Comparison of ENCODE assay signal across 8 mouse cellular contexts in genomic region chr7:141482531-141483024, GRCm38 (mm10). TPM values are rescaled to one million over a fixed set of nuclear protein-coding genes. Genes with fewer than 3 reads are reported as not detected.
DNase-seq lines count a peak whose midpoint lies in the region; ATAC-seq and TF ChIP-seq lines count a peak whose summit lies in the region.

No protein-coding gene starts in this region.

- WGBS in embryonic facial prominence, embryonic 15.5 days: 7% methylated on average over 11 of the region's 11 CpGs
- WGBS in intestine, embryonic 15.5 days: 13% methylated on average over 11 of the region's 11 CpGs
- 8% methylated on average over 11 of the region's 11 CpGs for WGBS in neural tube, embryonic 13.5 days

- H3K27ac ChIP-seq in left cerebral cortex, adult 2 months: no peak overlapping the region; the same call in 1 of the 2 replicates
- no peak overlapping the region for H3K27ac ChIP-seq in embryonic facial prominence, embryonic 15.5 days (replicated peaks)
- H3K27ac ChIP-seq in intestine, embryonic 15.5 days: no peak overlapping the region
- H3K27ac ChIP-seq in neural tube, embryonic 13.5 days (replicated peaks): peak overlapping the region; percentile 78

- DNase-seq in left cerebral cortex, adult 2 months (ENCODE audit: extremely low spot score in 1 of 2, low spot score in 2 of 2): no peak
- no peak for DNase-seq in left cerebral cortex, adult 11 months (ENCODE audit: low spot score)
- no peak for DNase-seq in thymus, postnatal 10 days (ENCODE audit: low spot score in 2 of 2)
- DNase-seq in layer of hippocampus, adult 9-10 months (ENCODE audit: low spot score): no peak
- DNase-seq in lung, postnatal 36 days: no peak

- no peaks in the 10 kb centered on the region for H3K9me3 ChIP-seq in embryonic facial prominence, embryonic 15.5 days (replicated peaks)
- no peaks in the 10 kb centered on the region for H3K9me3 ChIP-seq in intestine, embryonic 15.5 days
- no peaks in the 10 kb centered on the region for H3K9me3 ChIP-seq in neural tube, embryonic 13.5 days

- peak overlapping the region; percentile 91 for H3K4me2 ChIP-seq in embryonic facial prominence, embryonic 15.5 days (replicated peaks)
- H3K4me2 ChIP-seq in intestine, embryonic 15.5 days (replicated peaks): peak overlapping the region; percentile 99
- H3K4me2 ChIP-seq in neural tube, embryonic 13.5 days: peak overlapping the region; percentile 89

- intact Hi-C loops in left cerebral cortex, adult 2 months (cut with DNase I): no loop called here

- no peak for ATAC-seq in embryonic facial prominence, embryonic 15.5 days (ENCODE audit: insufficient number of reproducible peaks, low FRiP score, low TSS enrichment, low read depth)
- ATAC-seq in intestine, embryonic 15.5 days: no peak
- ATAC-seq in neural tube, embryonic 13.5 days (ENCODE audit: low read depth): peak; percentile 21

- H3K27me3 ChIP-seq in embryonic facial prominence, embryonic 15.5 days: peaks cover 25% of the 10 kb centered on the region
- peaks cover 11% of the 10 kb centered on the region for H3K27me3 ChIP-seq in intestine, embryonic 15.5 days (replicated peaks)
- peaks cover 23% of the 10 kb centered on the region for H3K27me3 ChIP-seq in neural tube, embryonic 13.5 days

- 0 out of 2 replicates have a peak overlapping the region, but pooled peaks have one; percentile 16 for H3K9ac ChIP-seq in embryonic facial prominence, embryonic 15.5 days
- H3K9ac ChIP-seq in intestine, embryonic 15.5 days: peak overlapping the region; percentile 48
- H3K9ac ChIP-seq in neural tube, embryonic 13.5 days: peak overlapping the region; percentile 80

- H3K4me1 ChIP-seq in embryonic facial prominence, embryonic 15.5 days: peaks cover 37% of the 10 kb centered on the region
- H3K4me1 ChIP-seq in intestine, embryonic 15.5 days (replicated peaks): peaks cover 29% of the 10 kb centered on the region
- peaks cover 74% of the 10 kb centered on the region for H3K4me1 ChIP-seq in neural tube, embryonic 13.5 days (replicated peaks)

- H3K4me3 ChIP-seq in left cerebral cortex, adult 2 months: peak overlapping the region; percentile 57
- peak overlapping the region; percentile 48 for H3K4me3 ChIP-seq in embryonic facial prominence, embryonic 15.5 days (replicated peaks)
- peak overlapping the region; percentile 57 for H3K4me3 ChIP-seq in intestine, embryonic 15.5 days (replicated peaks)
- peak overlapping the region; percentile 62 for H3K4me3 ChIP-seq in neural tube, embryonic 13.5 days

- no peaks in the 10 kb centered on the region for H3K36me3 ChIP-seq in embryonic facial prominence, embryonic 15.5 days
- no peaks in the 10 kb centered on the region for H3K36me3 ChIP-seq in intestine, embryonic 15.5 days
- H3K36me3 ChIP-seq in neural tube, embryonic 13.5 days: no peaks in the 10 kb centered on the region

- TF ChIP-seq CTCF in left cerebral cortex, adult 2 months (IDR thresholded peaks at IDR 0.05): no peak

RNA-seq across cellular contexts. Expression of gene Tspan4, which starts 7.5 kb away (rescaled TPM):
- total RNA-seq in left cerebral cortex, adult 2 months (2021): 10 to 100 TPM; 13.7 to 14.4 TPM
- polyA plus RNA-seq in embryonic facial prominence, embryonic 15.5 days (2015; fragmentation: Nextera tagmentation; extraction: Ambion mirVana): 60.8 and 67.9 TPM in 2 replicates
- 60.7 and 67.8 TPM in 2 replicates for polyA plus RNA-seq in intestine, embryonic 15.5 days (2015; fragmentation: Nextera tagmentation; extraction: Ambion mirVana)
- 54.3 and 57.1 TPM in 2 replicates for polyA plus RNA-seq in neural tube, embryonic 13.5 days (2015; fragmentation: Nextera tagmentation; extraction: Ambion mirVana)

RNA-seq across cellular contexts. Expression of gene Polr2l, which starts 7.6 kb away (rescaled TPM):
- 10 to 100 TPM; 38.4 to 42.3 TPM for total RNA-seq in left cerebral cortex, adult 2 months (2021)
- 63.9 and 66.4 TPM in 2 replicates for polyA plus RNA-seq in embryonic facial prominence, embryonic 15.5 days (2015; fragmentation: Nextera tagmentation; extraction: Ambion mirVana)
- polyA plus RNA-seq in intestine, embryonic 15.5 days (2015; fragmentation: Nextera tagmentation; extraction: Ambion mirVana): 57.9 and 61.9 TPM in 2 replicates
- polyA plus RNA-seq in neural tube, embryonic 13.5 days (2015; fragmentation: Nextera tagmentation; extraction: Ambion mirVana): 79.3 and 85.0 TPM in 2 replicates

RNA-seq across cellular contexts. Expression of gene Cd151, which starts 15.4 kb away (rescaled TPM):
- total RNA-seq in left cerebral cortex, adult 2 months (2021): 10 to 100 TPM; 30.7 to 31.4 TPM
- 23.9 and 26.5 TPM in 2 replicates for polyA plus RNA-seq in embryonic facial prominence, embryonic 15.5 days (2015; fragmentation: Nextera tagmentation; extraction: Ambion mirVana)
- 21.5 and 25.5 TPM in 2 replicates for polyA plus RNA-seq in intestine, embryonic 15.5 days (2015; fragmentation: Nextera tagmentation; extraction: Ambion mirVana)
- 19.1 and 22.7 TPM in 2 replicates for polyA plus RNA-seq in neural tube, embryonic 13.5 days (2015; fragmentation: Nextera tagmentation; extraction: Ambion mirVana)

RNA-seq across cellular contexts. Expression of gene Cracr2b, which starts 21.7 kb away (rescaled TPM):
- total RNA-seq in left cerebral cortex, adult 2 months (2021): 1 to 10 TPM; 3.7 to 5.1 TPM
- polyA plus RNA-seq in embryonic facial prominence, embryonic 15.5 days (2015; fragmentation: Nextera tagmentation; extraction: Ambion mirVana): 21.6 and 26.9 TPM in 2 replicates
- 16.5 and 22.0 TPM in 2 replicates for polyA plus RNA-seq in intestine, embryonic 15.5 days (2015; fragmentation: Nextera tagmentation; extraction: Ambion mirVana)
- 5.3 and 9.8 TPM in 2 replicates for polyA plus RNA-seq in neural tube, embryonic 13.5 days (2015; fragmentation: Nextera tagmentation; extraction: Ambion mirVana)

RNA-seq across cellular contexts. Expression of gene Pnpla2, which starts 27.6 kb away (rescaled TPM):
- 10 to 100 TPM; 26.0 to 31.7 TPM for total RNA-seq in left cerebral cortex, adult 2 months (2021)
- 22.2 and 27.9 TPM in 2 replicates for polyA plus RNA-seq in embryonic facial prominence, embryonic 15.5 days (2015; fragmentation: Nextera tagmentation; extraction: Ambion mirVana)
- polyA plus RNA-seq in intestine, embryonic 15.5 days (2015; fragmentation: Nextera tagmentation; extraction: Ambion mirVana): 35.1 and 38.1 TPM in 2 replicates
- polyA plus RNA-seq in neural tube, embryonic 13.5 days (2015; fragmentation: Nextera tagmentation; extraction: Ambion mirVana): 17.1 and 17.6 TPM in 2 replicates

Comparison
In these comparisons a context has a peak if more than half of its experiments do, and no peak if none do; other contexts are left out.
1. H3K9ac ChIP-seq: peak in every context shown above with its lines; median percentile 80 in neural tube, embryonic 13.5 days; 48 in intestine, embryonic 15.5 days; 16 in embryonic facial prominence, embryonic 15.5 days.